Mouse (Mus musculus): ENCODE measurements around the gene Cept1.

Gene Cept1

GRCm38 (mm10) chr3:106493882-106494281, 53.7 kb downstream of the Cept1 start:
- no peak for DNase-seq

- DNase-seq: no peak
Observed at GRCm38 (mm10) chr3:106493202-106493601, 54.4 kb downstream of the Cept1 start.

- DNase-seq: no peak
Observed at GRCm38 (mm10) chr3:106492723-106493122, 54.9 kb downstream of the Cept1 start.

- no peak for DNase-seq
Observed at GRCm38 (mm10) chr3:106490239-106490638, 57.4 kb downstream of the Cept1 start.

GRCm38 (mm10) chr3:106487551-106487950, 60.1 kb downstream of the Cept1 start:
- no peak for DNase-seq

GRCm38 (mm10) chr3:106485810-106486209, 61.8 kb downstream of the Cept1 start:
- DNase-seq: no peak

GRCm38 (mm10) chr3:106484861-106485260, 62.7 kb downstream of the Cept1 start:
- no peak for DNase-seq

GRCm38 (mm10) chr3:106483796-106484405, 63.7 kb downstream of the Cept1 start:
- no peak for DNase-seq

- peak; percentile 2 for DNase-seq
Observed at GRCm38 (mm10) chr3:106483297-106483696, 64.3 kb downstream of the Cept1 start.

- peak; percentile 32 for DNase-seq
Observed at GRCm38 (mm10) chr3:106482281-106483081, 65.1 kb downstream of the Cept1 start, which contains the start of gene Dennd2d. Gene Dennd2d, plus strand, starts transcription at chr3:106482405.

- no peak for DNase-seq
Observed at GRCm38 (mm10) chr3:106476863-106477262, 70.7 kb downstream of the Cept1 start.

GRCm38 (mm10) chr3:106474210-106474609, 73.4 kb downstream of the Cept1 start:
- no peak for DNase-seq

GRCm38 (mm10) chr3:106464750-106465149, 82.9 kb downstream of the Cept1 start:
- DNase-seq: no peak

GRCm38 (mm10) chr3:106462493-106462892, 85.1 kb downstream of the Cept1 start:
- DNase-seq: no peak

GRCm38 (mm10) chr3:106462059-106462470, 85.5 kb downstream of the Cept1 start:
- DNase-seq: no peak

GRCm38 (mm10) chr3:106457298-106457869, 90.2 kb downstream of the Cept1 start:
- no peak for DNase-seq

- no peak for DNase-seq
Observed at GRCm38 (mm10) chr3:106452616-106453015, 95.0 kb downstream of the Cept1 start.
